Mouse (Mus musculus): Measurements from ENCODE around the gene Tmem161b. TPM values are rescaled to one million over a fixed set of nuclear protein-coding genes. Genes with fewer than 3 reads are reported as not detected.

Tmem161b gene
- polyA plus RNA-seq, 1 experiment from 2014 or later: 25.2 TPM

Small RNA genes lying within 50 kb of the gene (microRNA-seq; reads per million reads assigned to microRNA genes)
- not detected for gene Gm24331
